Mouse (Mus musculus) liver, postnatal 0 days (tissue): Measurements from ENCODE around the gene Mkrn2os.

Experiments used
- CTCF ChIP-seq: sonication (generic); IDR thresholded peaks from 2 replicates; pipeline ENCODE4 v1.5.1; 2016; ENCODE audit warnings: antibody characterized with exemption, low read depth
- EP300 ChIP-seq: IDR thresholded peaks from 2 replicates; pipeline ENCODE4 v1.6.1; 2016; ENCODE audit warnings: antibody characterized with exemption, low read depth, mild to moderate bottlenecking

DNA sequence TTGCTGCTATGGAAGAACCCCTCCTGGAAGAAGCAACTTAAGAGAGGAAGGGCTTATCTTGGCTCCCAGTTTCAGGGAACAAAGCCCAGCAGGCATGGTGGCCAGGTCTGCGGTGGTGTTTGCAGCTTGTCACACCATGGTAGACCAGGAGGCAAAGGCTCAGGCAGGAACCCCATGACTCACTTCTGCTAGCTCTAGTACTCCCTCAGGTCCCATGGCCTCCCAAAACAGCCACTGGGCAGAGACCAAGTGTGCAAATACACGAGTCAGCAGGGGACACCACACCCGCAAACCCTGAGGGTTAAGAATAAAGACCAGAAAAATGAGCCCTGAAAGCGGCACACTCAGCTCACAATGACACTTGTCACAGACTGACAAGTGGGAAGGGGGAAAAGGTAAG lies 56.2 kb downstream of the Mkrn2os start:
- TF ChIP-seq EP300 (no peak), CTCF (no peak)
